Mouse (Mus musculus): Measurements from ENCODE around the gene Rcn3.

DNA sequence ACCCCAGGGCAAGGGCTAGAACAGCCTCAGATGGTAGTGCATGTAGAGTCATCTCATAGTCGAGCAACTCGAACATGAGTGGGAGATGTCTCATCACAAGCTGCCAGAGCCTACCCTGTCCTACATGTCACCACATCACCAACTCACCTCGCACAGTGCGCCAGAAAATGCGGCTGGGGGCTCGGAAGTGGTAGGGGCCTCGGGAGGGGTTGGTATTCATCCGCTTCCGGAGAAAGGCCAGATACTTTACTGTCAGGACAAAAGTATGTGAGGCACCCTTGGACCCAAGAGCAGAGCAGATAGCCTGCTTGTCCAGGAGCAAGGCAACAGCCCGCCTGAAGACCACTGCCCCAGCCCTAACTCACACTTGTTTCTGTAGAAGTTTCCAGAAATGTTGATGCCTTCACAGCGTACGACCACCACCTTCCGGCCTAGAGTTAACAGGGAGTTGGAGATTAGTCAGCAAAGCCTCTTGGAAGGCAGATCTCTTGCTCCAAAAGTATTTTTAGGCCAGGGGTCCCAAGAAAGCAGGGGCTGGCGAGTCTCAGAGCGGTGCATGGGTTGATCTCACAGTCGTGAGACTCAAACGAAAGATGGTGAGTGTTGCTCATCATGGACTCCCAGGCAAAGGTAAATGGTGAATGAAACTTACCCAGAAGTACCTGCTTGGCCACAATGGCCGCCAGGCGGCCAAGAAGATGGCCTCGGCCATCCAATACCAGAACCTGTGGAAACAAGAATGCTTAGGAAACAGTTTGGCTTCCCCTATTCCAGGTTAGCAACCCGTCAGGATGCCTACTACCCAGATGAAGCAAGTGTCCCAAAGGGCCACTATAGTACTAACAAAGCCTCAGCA lies 35.1 kb upstream of the Rcn3 start:
- TF ChIP-seq CTCF (IDR thresholded peaks at IDR 0.05) (0 out of 2 replicates have a peak, but pooled peaks have one; percentile 31), EP300 (IDR thresholded peaks at IDR 0.05) (no peak)

All from lung, postnatal 0 days (tissue).